Mouse (Mus musculus): ENCODE results near the gene Mfap4. TPM values are rescaled to one million over a fixed set of nuclear protein-coding genes. Genes with fewer than 3 reads are reported as not detected.

Mfap4 gene
- total RNA-seq, 2 experiments from 2014 or later = 41.9 to 52.4 TPM

GRCm38 (mm10) chr11:61514953-61515352 is 29.7 kb downstream of the Mfap4 start:
- DNase-seq = no peak

GRCm38 (mm10) chr11:61517971-61518370 is 32.7 kb downstream of the Mfap4 start:
- DNase-seq = no peak

- no peak for DNase-seq
These were observed 33.6 kb downstream of the Mfap4 start for GRCm38 (mm10) chr11:61518871-61519270.

- DNase-seq = no peak
These were observed 34.4 kb downstream of the Mfap4 start for GRCm38 (mm10) chr11:61519484-61520107.

- no peak for DNase-seq
These were observed 41.6 kb downstream of the Mfap4 start for GRCm38 (mm10) chr11:61526872-61527271.

GRCm38 (mm10) chr11:61529268-61529713 is 44.1 kb downstream of the Mfap4 start:
- no peak for DNase-seq

GRCm38 (mm10) chr11:61532820-61533219 is 47.6 kb downstream of the Mfap4 start:
- no peak for DNase-seq

- DNase-seq = peak; percentile 35
These were observed 48.3 kb downstream of the Mfap4 start for GRCm38 (mm10) chr11:61533571-61533970.

GRCm38 (mm10) chr11:61535530-61535929 is 50.3 kb downstream of the Mfap4 start:
- no peak for DNase-seq

- no peak for DNase-seq
These were observed 51.7 kb downstream of the Mfap4 start for GRCm38 (mm10) chr11:61536952-61537351.

GRCm38 (mm10) chr11:61537362-61537761 is 52.1 kb downstream of the Mfap4 start:
- no peak for DNase-seq

Other genes with a start within 250 kb of the Mfap4 start
- 10 to 100 TPM; 12.6 to 12.8 TPM for gene Aldh3a2, start 218.0 kb upstream of the Mfap4 start, total RNA-seq (2021)
- gene Slc47a2, start 142.6 kb upstream of the Mfap4 start, total RNA-seq (2021) = not detected
- gene Slc47a1, start 107.1 kb upstream of the Mfap4 start, total RNA-seq (2021) = 10 to 100 TPM; 16.1 to 20.7 TPM
- under 1 TPM; 0.21 to 0.33 TPM for gene Rnf112, start 31.3 kb upstream of the Mfap4 start, total RNA-seq (2021)
- gene Mapk7, start 9.0 kb downstream of the Mfap4 start, total RNA-seq (2021) = 1 to 10 TPM; 3.2 to 4.5 TPM
- gene B9d1, start 19.7 kb downstream of the Mfap4 start, total RNA-seq (2021) = 1 to 10 TPM; 5.5 to 7.4 TPM
- 10 to 100 TPM; 15.0 to 15.5 TPM for gene Epn2, start 94.3 kb downstream of the Mfap4 start, total RNA-seq (2021)
- 1 to 10 TPM; 4.0 to 5.9 TPM for gene Grap, start 167.8 kb downstream of the Mfap4 start, total RNA-seq (2021)
- gene Fam83g, start 198.7 kb downstream of the Mfap4 start, total RNA-seq (2021) = under 1 TPM; 0.10 to 0.29 TPM
- gene Slc5a10, start 235.4 kb downstream of the Mfap4 start, total RNA-seq (2021) = not detected